Mouse (Mus musculus) kidney, adult 8-10 months (tissue): ENCODE results near the gene Draxin.

Experiments
- DNase-seq, 2 experiments: peaks; one replicate each; pipeline ENCODE4 v3.0.0; 2022

Draxin gene

DNA sequence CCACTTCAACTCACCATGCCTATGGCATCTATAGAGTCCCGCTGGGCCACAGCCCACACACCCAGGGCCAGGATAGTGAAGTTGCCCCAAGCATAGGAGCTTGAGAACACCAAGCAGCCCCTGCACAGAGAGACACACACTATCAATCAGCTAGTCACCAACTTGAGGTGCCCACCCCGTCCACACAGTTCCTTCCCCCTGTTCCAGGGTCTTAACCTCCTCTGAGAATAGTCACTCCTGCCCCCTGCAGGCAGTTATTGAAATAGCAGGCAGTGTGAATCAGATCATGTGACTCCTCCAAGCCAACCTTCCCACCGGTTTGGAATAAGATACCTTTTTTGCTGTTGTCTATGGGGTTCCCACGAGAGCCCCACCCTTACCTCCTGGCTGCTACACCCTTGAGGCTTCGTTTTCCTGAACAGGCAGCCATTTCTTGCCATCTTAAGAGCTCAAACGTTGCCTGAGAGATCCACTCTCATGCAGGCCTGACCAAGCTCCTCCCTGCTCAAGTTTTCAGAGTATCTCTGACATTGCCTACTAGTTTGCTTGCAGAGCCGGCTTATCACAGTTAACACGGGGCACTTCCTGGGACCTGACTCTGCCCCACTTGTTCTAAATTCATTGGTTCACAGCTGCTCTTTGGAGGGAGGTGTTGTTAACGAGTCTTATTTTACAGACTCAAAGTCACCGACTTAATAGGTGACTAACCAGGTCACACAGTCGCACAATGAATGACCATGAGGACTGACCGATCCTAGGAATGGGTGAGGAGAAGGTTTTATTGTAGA lies 48.0 kb downstream of the Draxin start:
- DNase-seq = peak in 1 of 2 experiments; percentile 72

DNA sequence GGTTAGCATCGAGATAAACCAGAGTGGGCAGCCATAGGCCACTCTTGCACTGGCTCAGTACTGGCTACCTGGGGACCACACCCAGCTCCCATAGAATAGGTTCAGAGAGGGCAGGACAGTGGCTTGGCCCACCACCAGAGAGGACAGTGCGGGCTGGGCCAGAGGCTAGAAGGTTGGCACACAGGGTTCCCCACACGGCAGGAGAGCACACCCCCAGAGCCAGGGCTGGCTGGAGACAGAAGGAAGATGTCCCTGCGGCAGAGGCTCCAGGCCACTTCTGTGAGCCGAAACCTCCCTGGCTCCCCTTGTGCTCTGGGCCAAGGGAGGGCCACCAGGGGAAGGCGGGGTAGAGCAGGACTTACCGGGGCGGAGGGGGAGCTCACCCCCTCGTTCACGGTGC lies 49.3 kb downstream of the Draxin start:
- DNase-seq = no peak

DNA sequence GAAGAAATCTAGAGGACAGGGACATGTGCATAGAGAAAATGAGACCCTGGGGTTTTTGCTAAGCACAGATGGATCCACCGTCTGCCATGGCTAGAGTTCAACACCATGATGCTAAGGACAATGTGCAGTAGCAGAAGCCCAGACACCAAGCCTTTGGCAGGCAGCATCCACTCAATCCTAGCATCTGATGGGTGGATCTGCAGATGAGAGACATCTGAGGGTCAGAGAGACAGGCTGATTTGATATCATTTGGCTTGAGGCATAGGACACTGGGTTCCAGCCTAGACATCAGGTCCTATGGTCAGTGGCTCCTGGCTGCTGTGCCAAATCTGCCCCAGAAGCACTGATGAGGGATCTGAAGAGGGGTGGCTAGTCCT lies 49.9 kb downstream of the Draxin start:
- no peak for DNase-seq

DNA sequence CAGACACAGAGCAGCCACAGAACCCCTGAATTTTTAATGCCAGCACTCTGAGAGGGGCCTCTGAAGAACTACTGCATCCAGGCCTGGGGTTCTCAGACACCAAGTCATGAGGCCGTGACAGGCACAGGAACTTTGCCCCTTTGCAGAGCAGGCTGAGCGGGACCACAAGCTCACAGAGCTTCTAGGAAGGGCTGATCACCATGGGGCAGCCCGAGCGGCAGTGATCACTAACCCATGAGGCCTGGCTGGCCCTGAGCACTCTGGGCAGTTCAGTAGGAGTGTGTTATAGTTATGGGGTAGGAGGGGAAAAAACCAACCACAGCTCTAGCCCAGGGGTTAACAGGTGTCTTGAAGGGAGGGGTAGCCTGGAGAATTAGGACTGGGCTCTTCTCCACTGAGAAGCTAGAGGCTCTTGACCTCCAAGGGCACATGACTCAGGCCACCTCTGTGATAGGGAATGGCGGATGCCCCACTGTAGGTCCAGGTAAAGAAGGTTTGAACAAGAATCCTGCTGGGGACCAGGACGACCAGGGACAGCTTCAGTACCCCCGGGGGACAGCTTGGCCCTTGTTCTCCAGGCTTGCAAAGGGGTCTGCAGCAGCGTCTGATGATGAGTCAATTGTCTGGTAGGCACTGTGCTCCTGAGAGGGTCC lies 50.4 kb downstream of the Draxin start:
- peak; percentile 50 to 56 for DNase-seq

DNA sequence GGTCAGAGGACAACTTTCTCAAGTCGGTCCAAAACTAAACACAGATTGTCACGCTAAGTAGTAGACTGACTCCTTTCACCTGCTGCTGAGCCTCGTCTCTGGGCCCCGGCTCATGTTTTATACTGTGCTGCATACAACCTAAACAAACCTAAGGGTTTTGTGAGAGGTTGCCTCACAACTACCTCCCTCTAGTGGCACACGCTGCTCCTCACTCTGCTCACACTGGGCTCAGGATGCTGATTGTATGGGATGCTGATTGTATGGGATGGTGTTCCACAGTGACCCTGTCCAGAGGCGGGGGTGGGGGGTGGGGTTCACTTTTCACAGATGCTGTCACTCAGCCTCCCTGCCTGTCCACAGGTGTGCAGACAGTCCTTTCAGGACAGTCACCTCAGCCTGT lies 51.3 kb downstream of the Draxin start:
- DNase-seq = no peak

DNA sequence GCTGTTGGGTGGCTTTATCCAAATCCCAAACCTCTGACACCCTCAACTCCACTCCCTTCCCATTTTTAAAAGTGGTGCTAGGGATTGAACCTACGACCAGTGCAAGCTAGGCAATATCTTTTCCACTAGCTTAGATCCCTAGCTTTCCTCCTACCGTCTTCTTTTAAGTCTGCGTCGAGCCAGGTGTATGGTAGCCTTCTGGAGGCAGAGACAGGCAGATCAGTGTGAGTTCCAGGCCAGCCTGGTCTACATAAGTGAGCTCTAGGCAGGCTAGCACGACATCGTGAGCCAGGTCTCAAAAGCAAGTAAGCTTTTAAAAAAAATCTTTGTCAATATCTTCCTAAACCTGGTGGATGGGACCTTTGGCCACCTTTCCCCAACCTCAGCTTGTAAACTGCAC lies 54.6 kb downstream of the Draxin start:
- DNase-seq = no peak

DNA sequence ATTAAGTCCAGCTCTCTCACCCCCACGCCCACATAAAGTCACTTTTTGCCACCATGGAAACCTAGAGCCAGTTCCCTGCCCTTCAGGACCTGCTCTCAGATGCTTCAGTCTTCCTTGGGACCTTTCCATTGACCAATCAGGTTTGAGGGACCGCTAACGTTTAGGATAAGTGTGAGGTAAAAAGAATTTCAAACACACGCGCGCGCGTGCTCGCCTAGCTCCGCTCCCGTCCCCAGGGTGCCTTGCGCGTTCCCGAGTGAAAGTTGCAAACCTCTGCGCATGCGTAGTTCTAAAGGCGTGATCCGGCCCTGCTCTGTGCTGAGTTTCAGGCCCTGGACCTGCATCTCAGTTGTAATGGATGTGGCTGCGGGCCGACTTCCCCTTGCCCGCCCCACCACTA lies 55.2 kb downstream of the Draxin start:
- peak; percentile 57 to 75 for DNase-seq

DNA sequence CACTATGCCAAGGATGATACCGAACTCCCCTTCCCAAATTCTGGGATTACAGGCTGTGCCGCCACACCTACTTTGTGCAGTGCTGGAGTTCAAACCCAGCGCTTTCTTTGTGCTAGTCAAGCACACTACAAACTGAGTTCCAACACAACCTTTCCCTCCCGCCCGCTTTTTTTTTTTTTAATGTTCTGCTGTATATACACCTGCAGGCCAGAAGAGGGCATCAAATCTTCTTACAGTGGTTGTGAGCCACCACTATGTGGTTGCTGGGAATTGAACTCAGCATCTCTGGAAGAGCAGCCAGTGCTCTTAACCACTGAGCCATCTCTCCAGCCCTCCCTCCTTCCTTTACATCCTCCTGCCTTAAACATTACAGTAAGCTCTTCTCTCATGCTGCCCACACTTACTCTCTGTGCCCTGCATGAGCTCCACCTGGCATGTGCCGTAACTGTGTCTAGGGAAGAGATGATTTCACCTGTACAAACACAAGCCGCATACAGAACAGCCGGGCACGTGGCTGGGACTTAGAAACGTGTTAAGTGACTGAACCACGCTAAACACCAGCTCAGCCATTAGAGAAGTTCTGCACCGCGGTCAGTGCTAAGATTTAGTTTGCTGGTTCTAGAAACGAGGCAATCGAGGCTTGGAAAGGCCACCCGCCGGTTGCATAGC lies 55.8 kb downstream of the Draxin start:
- no peak for DNase-seq

DNA sequence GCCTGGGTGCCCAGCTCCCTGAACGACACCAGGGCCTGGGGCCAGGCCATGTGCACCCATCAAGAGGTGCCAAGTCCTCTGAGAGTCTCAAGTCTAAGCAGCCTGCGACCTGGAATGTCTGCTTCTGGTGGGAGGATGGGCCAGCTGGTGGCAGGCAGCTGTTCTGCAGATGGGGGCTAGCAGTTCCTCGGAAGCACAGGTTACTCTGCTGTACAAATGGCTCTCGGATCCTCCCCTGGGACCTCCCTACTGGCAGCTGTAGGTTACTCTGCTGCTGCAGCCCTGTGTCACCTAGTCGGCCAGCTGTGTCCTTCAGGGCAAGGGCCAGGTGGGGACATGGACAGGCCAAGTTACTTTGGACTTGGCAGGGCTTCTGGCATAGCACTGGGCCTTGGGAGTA lies 59.0 kb downstream of the Draxin start:
- DNase-seq = peak; percentile 39 to 51

DNA sequence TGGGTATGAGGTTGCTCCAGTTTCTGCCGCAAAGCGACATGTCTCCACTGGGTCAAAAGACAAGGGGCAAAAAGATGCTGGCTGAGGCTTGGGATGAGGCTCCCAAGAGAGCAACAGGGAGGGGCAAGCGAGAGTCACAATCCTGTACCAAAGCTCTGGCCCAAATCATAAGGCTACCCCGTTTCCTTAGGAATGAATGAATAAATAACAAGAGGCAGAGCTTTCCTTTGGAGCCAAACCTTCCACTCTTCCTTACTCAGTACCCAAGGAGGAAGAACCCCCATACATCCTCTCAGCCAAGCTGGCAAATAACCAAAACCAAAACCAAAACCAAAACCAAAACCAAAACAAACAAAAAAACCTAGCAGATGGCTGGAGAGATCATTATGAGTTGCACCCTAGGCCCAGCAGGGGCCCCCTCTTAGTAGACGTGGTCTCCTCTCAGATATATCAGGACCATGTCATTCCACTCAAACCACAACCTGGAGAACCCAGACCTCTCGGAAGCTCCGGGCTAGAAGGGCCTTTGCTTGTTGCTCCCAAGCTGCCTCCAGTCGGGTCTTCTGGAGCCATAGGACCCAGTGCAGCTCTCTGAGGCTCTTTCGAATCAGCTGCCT lies 60.8 kb downstream of the Draxin start:
- no peak for DNase-seq

DNA sequence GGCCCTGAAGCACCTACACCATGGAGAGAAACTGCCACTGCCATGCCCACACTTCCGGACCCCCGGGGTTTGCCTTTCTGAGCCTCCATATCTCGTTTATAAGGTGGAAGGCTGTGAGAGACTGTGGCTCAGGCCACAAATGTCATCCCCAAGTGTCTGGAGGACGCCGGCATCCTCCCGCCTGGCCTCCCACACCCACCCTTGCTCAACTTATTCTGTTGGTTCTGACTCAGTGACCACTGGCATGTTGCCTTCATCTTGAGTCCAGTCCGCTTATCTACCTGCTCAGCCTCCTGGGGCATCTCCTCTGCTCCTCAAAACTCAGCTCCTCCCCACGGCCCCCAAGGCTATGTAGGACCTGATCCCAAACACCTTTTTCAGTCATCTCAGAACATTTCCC lies 63.2 kb downstream of the Draxin start:
- DNase-seq = no peak

DNA sequence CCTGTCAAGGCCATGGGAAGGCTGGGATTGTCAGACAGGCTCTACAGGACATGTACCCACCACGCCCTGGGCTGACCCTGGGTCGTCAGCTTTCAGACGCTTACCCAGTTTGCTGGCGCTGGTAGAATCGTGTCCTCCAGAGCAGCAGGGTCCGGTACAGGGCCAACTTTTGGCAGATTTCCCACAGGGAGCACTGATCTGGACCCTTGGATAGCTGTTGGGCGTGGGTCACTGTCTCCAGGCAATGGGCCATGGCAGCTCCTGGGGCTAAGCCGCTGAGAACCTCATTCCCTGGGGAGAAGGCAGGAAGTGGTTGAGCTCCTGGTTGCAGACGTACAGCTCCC lies 64.1 kb downstream of the Draxin start:
- DNase-seq = peak; percentile 74 to 79

DNA sequence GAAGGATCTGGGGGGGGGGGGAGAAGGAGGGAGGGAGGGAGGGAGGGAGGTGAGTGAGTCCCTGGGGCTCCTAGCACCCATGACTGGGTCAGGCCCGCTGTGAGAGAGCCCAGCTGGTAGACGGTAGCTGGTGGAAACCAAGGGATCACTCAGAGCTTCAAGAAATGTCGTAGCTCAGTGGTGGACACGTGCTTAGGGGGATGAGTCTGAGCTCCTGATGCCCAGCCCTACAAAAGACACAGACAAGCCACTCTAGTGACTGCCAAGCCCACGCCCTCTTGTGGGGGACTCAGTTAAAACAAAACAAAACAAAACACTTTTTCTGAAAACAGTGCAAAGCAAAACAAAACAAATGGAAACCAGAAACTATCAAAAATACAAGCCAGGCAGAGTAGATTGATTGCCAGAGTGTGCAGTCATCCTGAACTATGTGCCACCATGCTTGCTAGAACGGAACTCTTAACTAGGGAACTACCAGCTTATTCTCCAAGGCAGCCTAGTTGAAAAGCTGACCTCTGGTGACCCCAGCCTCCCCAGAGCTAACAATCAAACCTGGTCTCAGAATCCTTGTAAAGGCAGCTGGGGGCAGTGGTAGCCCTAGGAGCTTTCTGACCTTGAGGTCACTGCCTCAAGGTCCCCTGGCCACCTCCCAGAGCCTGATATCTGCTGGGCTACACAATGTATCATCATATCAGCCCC lies 64.6 kb downstream of the Draxin start:
- DNase-seq = peak in 1 of 2 experiments; percentile 40

DNA sequence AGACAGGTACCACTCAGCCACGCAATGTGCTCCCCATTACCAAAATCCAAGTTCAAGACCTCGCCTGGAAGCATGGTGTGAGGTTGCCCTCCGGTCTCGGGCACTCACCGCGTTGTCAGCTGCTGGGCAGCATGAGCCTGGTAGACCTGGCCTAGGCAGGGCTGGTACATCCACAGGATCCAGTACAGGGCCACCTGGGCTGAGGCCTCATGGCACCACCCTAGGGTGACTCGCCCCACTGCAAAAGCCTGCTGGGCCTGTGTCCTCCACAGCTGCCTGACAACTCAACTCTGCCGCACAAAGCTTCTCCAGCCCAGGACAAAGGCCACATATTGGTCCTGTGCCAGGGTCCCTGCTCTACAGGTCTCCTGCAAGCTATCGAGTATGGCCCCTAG lies 69.4 kb downstream of the Draxin start:
- DNase-seq = no peak

DNA sequence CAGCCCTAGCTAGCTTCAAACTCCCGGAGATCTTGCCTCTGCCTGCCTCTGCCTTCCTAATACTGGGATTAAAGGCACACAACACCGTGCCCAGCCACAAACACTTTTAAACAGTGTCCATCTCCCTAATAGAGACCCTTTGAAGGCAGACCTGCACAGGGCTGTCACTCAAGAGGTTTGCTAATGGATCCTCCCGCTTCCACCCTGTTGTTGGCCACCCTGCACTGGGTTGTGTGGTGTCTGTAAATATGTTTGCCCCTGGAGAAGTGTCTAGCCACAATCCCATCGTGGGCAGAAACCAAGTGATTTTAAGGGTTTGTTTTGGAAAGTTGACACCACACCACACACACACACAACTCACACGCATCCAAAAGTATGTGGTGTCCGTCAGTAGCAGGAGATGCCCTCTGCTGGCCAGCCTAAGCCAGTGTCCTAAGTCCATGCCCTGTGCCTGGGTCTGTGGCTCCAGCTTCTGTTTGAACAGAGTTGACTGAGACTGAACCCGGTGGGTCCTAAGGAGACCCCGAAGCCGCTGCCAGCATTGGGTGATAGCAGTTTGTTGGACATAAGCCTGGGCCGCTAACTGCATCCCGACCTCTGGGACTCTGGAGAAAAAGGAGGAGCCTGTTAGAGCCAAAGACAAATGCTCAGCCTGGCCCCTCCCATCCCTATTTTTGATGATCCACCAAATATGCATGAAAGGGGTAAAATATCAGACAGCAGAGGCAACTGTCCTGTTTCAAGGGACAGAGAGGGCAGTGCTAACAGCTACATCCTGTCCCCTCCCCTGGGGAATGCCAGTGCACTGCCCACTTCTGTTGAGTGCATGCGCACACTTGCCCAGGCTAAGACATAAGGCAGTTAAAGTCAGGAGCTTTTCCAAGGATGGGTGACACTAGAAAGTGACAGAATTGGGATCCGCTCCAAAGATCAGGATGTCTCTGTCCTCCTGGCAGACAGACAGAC lies 70.1 kb downstream of the Draxin start:
- DNase-seq = peak in 1 of 2 experiments; percentile 56

DNA sequence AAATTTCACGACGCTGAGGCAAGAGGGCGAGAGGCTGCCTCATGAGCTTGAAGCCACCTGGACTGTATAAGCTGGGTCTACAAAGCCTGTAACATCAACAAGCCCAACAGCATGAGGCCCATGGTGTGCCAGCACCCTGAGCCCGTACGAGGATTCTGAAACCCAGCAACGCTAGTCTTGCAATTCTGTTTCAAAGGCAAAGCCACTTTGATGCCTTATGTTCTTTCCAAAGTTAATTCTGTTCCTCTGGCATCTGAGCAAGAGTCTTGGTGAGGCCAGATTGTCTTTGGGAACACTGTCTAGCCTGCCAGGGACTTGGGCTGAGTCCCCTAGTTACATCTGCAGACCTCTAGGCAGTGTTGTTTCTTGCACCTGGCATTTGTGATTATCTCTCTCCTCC lies 71.5 kb downstream of the Draxin start:
- DNase-seq = no peak

DNA sequence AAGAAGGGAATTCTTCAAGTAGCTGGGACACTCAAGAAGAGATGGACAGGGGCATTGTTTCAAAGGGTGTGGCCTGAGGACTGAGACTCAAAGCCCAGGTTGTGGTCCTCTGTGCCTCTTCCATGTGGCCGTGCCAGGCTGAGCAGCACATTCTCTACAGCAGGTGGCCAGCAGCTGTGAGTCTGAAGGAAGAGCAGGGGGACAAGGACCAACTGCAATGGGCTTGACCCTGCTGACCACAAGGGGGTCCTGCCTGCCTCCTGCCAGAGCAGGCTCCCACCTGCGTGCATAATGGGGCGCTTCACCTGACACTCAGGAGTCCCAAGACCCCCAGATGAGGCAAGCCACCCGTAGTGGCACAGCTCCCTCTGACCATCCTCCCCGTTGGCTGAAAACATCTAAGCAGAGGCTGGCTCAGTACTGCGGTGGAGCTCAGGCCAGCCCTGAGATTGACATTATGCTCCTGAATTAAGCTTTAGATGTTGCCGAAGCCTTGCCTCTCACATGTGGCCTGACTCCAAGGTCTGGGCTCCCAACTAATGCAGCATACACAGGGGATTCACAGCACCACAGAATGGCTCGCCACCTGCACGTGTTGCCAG lies 72.2 kb downstream of the Draxin start:
- DNase-seq = no peak

DNA sequence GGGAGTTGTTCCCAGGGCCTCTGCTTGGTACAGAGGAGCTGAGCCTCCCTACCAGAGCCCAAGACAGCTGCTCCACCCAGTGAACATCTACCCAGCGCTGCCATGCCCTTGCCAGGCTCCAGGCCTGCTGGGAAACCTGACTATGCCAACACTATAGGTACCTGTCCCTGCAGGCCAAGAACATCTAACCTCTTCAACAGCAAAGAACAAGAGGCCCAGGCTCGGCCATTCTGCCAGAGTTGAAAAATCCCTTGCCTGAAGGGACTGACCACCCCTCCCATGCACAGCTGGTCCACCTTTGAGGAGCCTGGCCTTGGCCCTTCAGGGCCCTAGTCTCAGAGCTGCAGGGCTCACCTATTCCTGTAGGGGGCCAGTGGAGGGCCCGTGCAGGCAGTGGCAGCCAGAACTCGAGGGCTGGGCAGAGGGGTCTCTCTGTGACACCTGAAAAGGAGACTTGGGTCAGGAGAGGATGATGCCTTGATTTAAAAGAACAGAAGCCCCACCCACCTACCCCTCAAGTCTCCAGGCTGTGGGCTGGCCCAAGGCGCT lies 72.8 kb downstream of the Draxin start:
- DNase-seq = no peak

DNA sequence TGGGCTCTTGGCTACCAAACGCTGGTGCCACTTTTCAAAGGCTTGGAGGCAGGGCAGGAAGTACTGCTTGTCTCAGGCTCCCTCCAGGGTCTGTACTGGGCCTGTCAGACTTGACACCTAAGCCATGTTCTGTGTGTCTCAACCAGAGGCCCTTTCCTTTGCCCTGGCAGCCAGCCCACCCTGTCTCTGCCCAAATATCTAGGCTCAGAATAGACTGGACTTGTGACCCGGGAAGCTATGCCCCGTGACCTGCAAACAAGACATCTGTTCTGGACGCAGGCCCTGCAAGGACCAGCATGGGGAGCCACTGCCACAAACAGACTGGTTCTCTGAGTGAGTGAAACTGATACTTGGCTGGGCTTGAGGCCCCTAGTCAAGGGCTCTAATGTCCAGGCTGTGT lies 73.7 kb downstream of the Draxin start:
- peak; percentile 87 to 89 for DNase-seq

DNA sequence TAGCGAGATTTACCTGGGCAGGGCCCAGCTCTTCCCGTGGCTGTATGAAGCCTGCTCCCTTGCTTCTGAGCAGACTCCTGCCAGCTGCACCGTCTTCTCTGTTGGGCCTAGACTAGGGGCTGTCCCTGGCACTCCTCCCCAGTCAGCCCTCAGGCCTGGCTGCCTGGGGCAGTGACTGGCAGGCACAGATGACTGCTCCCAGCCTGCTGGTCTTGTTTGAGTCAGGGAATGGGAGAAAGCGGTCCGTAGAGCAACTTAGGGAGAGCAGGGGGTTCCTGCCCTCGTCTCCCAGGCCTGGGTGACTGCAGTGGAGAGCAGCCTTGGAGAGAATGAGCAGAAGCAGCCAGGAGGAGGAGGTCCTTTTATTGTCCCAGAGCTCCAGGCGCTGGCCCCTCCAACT lies 74.3 kb downstream of the Draxin start:
- DNase-seq = peak in 1 of 2 experiments; percentile 36
